Mouse (Mus musculus) testis, adult 2 months (tissue): ENCODE data around the gene Rtkn.

ENCODE experiments used
- CTCF ChIP-seq: fragments of 200-500 bp; IDR thresholded peaks from 2 replicates; pipeline ENCODE4 v1.5.1; 2012; ENCODE audit warnings: low read depth, mild to moderate bottlenecking, inconsistent platforms, low read length, moderate library complexity; ENCODE audit not compliant: control insufficient read depth, insufficient read depth, insufficient replicate concordance
- POLR2A ChIP-seq: fragments of 200-500 bp; IDR thresholded peaks from 2 replicates; pipeline ENCODE4 v1.6.1; 2012; ENCODE audit warnings: low read depth, mild to moderate bottlenecking, inconsistent platforms, low read length, moderate library complexity; ENCODE audit not compliant: control insufficient read depth

- TF ChIP-seq CTCF = no peak
- no peak for TF ChIP-seq POLR2A
Measured at GRCm38 (mm10) chr6:83138056-83138455, 2.8 kb downstream of the Rtkn start.
